Mouse (Mus musculus) lung, postnatal 0 days (tissue): ENCODE data around the gene Stard3nl. TPM values are rescaled to one million over a fixed set of nuclear protein-coding genes. Genes with fewer than 3 reads are reported as not detected.

Source experiments
- ATAC-seq: fragments of 200-750 bp; cut with Nextera tagmentation; 2 replicates; pipeline ENCODE4 v1.8.0; 2017; ENCODE audit warnings: moderate library complexity
- DNase-seq: peaks from one replicate; pipeline ENCODE4 v3.0.0-alpha.2; 2016; ENCODE audit warnings: low spot score
- H3K27ac ChIP-seq: fragments of 300-500 bp; sonication (generic); 2 replicates; pipeline ENCODE4 v1.5.1; 2014; ENCODE audit warnings: antibody characterized with exemption, mild to moderate bottlenecking, low read length, mixed read lengths
- H3K27me3 ChIP-seq: fragments of 300-500 bp; sonication (generic); replicated peaks from 2 replicates; pipeline ENCODE4 v1.6.1; 2014; ENCODE audit warnings: low read length, mixed read lengths; ENCODE audit not compliant: insufficient read depth
- H3K36me3 ChIP-seq: fragments of 300-500 bp; sonication (generic); 2 replicates; pipeline ENCODE4 v1.6.1; 2014; ENCODE audit warnings: low read length, mixed read lengths; ENCODE audit not compliant: insufficient read depth
- H3K4me1 ChIP-seq: fragments of 300-500 bp; sonication (generic); 2 replicates; pipeline ENCODE4 v1.6.1; 2014; ENCODE audit warnings: antibody characterized with exemption, low read depth, low read length, mixed read lengths; ENCODE audit not compliant: insufficient read depth
- H3K4me2 ChIP-seq: fragments of 300-500 bp; sonication (generic); replicated peaks from 2 replicates; pipeline ENCODE4 v1.6.1; 2014; ENCODE audit warnings: low read depth, mild to moderate bottlenecking, low read length, moderate library complexity, mixed read lengths
- H3K4me3 ChIP-seq: fragments of 300-500 bp; sonication (generic); 2 replicates; pipeline ENCODE4 v1.5.1; 2014; ENCODE audit warnings: low read depth, low read length
- H3K9ac ChIP-seq: fragments of 300-500 bp; sonication (generic); replicated peaks from 2 replicates; pipeline ENCODE4 v1.6.1; 2014; ENCODE audit warnings: low read depth, mild to moderate bottlenecking
- H3K9me3 ChIP-seq: fragments of 300-500 bp; sonication (generic); 2 replicates; pipeline ENCODE4 v1.6.1; 2016; ENCODE audit warnings: low read length, mixed read lengths
- CTCF ChIP-seq: IDR thresholded peaks from 2 replicates; pipeline ENCODE4 v1.5.1; 2016; ENCODE audit warnings: antibody characterized with exemption, mild to moderate bottlenecking
- EP300 ChIP-seq: IDR thresholded peaks from 2 replicates; pipeline ENCODE4 v1.6.1; 2016; ENCODE audit warnings: antibody characterized with exemption, mild to moderate bottlenecking, control low read depth
- WGBS: fragments of 180-500 bp; shearing (Covaris S2); extraction: QIAGEN DNeasy Blood & Tissue Kit; methylation state at CpG from one replicate; pipeline ENCODE4 v1.1.7; 2014; 5-methylcytosine and 5-hydroxymethylcytosine counted together
- polyA plus RNA-seq: library from polyadenylated mRNA; unstranded; fragments of >200 nt; fragmentation: Nextera tagmentation; extraction: Ambion mirVana; gene quantifications from 2 replicates; pipeline ENCODE4 v1.2.1, GENCODE M21; 2015

The Stard3nl gene
- polyA plus RNA-seq, 1 experiment from 2014 or later, result 159 TPM

GRCm38 (mm10) chr13:19417885-19418521, 22.4 kb upstream of the Stard3nl start:
- no peak overlapping the region for H3K4me2 ChIP-seq
- no peaks in the 10 kb centered on the region for H3K9me3 ChIP-seq
- no peaks in the 10 kb centered on the region for H3K4me1 ChIP-seq
- no peak overlapping the region for H3K27ac ChIP-seq
- DNase-seq (no peak), ATAC-seq (no peak)
- no peak for TF ChIP-seq EP300
- no peak overlapping the region for H3K4me3 ChIP-seq
- no peaks in the 10 kb centered on the region for H3K36me3 ChIP-seq
- no peaks in the 10 kb centered on the region for H3K27me3 ChIP-seq
- no peak overlapping the region for H3K9ac ChIP-seq
- 82% methylated on average over 4 of the region's 4 CpGs for WGBS

- ATAC-seq (no peak), DNase-seq (no peak)
- H3K9me3 ChIP-seq, result no peaks in the 10 kb centered on the region
- WGBS, result 66% methylated on average over 8 of the region's 8 CpGs
- H3K36me3 ChIP-seq, result no peaks in the 10 kb centered on the region
- no peaks in the 10 kb centered on the region for H3K4me1 ChIP-seq
- H3K27me3 ChIP-seq, result no peaks in the 10 kb centered on the region
- no peak overlapping the region for H3K4me3 ChIP-seq
- TF ChIP-seq CTCF (no peak), EP300 (no peak)
- H3K27ac ChIP-seq, result no peak overlapping the region
- H3K4me2 ChIP-seq, result no peak overlapping the region
- no peak overlapping the region for H3K9ac ChIP-seq
Observed at GRCm38 (mm10) chr13:19415894-19416531, 20.4 kb upstream of the Stard3nl start.

DNA sequence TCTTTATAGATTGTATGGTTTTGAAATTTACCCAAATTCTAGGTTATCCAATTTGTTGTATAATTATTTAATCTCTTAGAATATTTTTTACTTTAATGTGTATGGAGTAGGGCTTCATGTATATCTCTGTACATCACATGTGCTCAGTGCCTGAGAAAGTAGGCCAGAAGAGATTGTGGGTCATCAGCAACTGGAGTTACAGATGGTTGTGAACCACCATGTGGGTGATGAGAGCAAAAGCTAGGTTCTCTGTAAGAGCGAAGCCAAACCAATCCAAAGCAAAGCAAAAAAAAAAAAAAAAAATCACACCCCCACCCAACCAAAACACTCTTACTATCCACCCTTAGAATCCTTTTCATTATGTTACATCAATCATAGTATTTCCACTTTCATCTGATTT, 19.7 kb upstream of the Stard3nl start:
- 89% methylated on average over 1 of the region's 1 CpGs for WGBS
- ATAC-seq (no peak), DNase-seq (no peak)
- H3K27me3 ChIP-seq, result no peaks in the 10 kb centered on the region
- no peak overlapping the region for H3K4me3 ChIP-seq
- TF ChIP-seq EP300, result no peak
- TF ChIP-seq CTCF, result no peak
- H3K27ac ChIP-seq, result no peak overlapping the region
- no peaks in the 10 kb centered on the region for H3K4me1 ChIP-seq
- no peak overlapping the region for H3K9ac ChIP-seq
- no peak overlapping the region for H3K4me2 ChIP-seq
- no peaks in the 10 kb centered on the region for H3K9me3 ChIP-seq
- no peaks in the 10 kb centered on the region for H3K36me3 ChIP-seq

DNA sequence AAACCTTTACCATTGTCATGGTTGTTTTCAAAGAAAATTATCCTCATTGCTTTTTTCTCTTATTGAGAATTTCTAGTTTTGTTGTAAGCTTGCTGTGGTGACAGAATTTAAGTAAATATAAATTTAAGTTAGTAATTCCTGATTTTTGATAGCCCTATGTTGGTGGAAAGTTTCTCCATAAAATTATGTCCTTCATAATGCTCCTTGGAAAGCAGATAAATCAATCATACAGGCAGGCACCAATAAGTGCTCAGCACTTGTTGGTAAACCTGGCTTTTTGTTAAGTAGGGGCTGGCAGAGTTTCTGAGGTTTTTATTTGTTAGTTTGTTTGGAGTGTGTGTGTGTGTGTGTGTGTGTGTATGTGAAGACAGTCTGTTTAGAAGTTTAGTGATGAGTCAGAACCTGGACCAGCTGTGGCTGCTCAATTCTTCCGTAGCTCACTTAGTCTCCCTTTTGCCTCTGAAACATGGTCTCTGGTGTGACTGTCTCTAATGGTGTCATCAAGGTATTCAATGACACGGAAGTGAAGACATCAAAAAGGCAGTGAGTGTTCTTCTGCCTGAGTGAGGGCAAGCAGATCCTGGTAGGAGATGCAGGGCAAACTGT, 16.8 kb upstream of the Stard3nl start:
- H3K4me3 ChIP-seq, result no peak overlapping the region
- 69% methylated on average over 2 of the region's 2 CpGs for WGBS
- no peak overlapping the region for H3K4me2 ChIP-seq

GRCm38 (mm10) chr13:19411886-19412285, 16.3 kb upstream of the Stard3nl start:
- no peak for TF ChIP-seq CTCF
- no peak for TF ChIP-seq EP300
- DNase-seq, result no peak
- Histone ChIP-seq H3K36me3 (no peaks in the 10 kb centered on the region), H3K27ac (no peak overlapping the region), H3K4me1 (no peaks in the 10 kb centered on the region), H3K9me3 (no peaks in the 10 kb centered on the region), H3K4me3 (no peak overlapping the region), H3K9ac (no peak overlapping the region), H3K4me2 (no peak overlapping the region), H3K27me3 (no peaks in the 10 kb centered on the region)
- ATAC-seq, result no peak
- WGBS, result 70% methylated on average over 5 of the region's 5 CpGs

More for the DNA sequence above, 16.8 kb upstream of the Stard3nl start:
- Histone ChIP-seq H3K27me3 (no peaks in the 10 kb centered on the region), H3K9me3 (no peaks in the 10 kb centered on the region), H3K36me3 (no peaks in the 10 kb centered on the region), H3K9ac (no peak overlapping the region), H3K4me1 (no peaks in the 10 kb centered on the region), H3K27ac (no peak overlapping the region)
- no peak for ATAC-seq
- no peak for DNase-seq
- TF ChIP-seq CTCF (no peak), EP300 (no peak)

- no peak overlapping the region for H3K4me3 ChIP-seq
- no peak overlapping the region for H3K9ac ChIP-seq
- no peaks in the 10 kb centered on the region for H3K4me1 ChIP-seq
- no peak overlapping the region for H3K4me2 ChIP-seq
- DNase-seq (no peak), ATAC-seq (no peak)
- H3K9me3 ChIP-seq, result no peaks in the 10 kb centered on the region
- H3K27me3 ChIP-seq, result no peaks in the 10 kb centered on the region
- TF ChIP-seq EP300 (no peak), CTCF (no peak)
- WGBS, result 32% methylated on average over 4 of the region's 4 CpGs
- no peaks in the 10 kb centered on the region for H3K36me3 ChIP-seq
- no peak overlapping the region for H3K27ac ChIP-seq
Observed at GRCm38 (mm10) chr13:19410694-19411093, 15.1 kb upstream of the Stard3nl start.
